8 mouse cellular contexts compared by ENCODE assay signal in the genomic region with DNA sequence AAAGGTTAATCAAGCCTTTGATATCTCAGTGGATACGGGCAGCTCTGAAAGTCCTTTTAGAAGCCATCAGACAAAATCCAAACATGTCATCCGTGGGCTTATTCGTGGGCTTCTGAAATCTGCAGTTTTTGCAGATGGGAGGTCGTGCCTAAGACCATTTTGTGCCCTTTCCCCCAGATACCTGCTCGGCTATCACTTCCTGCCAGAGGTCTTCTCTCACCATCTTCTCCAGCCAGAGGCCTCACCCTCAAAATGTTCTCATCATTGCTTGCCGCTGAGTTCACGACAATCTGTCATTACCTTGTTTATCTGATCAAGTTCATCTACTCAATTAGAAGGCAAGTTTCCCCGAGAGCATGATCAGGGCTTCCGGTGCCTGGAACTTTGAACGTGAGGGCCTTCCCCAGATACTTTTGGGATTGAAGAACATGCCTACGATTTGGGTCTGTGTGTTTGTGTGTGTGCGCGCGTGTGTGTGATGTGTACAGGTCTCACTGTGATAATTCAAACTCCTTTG. TPM values are rescaled to one million over a fixed set of nuclear protein-coding genes. Genes with fewer than 3 reads are reported as not detected.
DNase-seq lines count a peak whose midpoint lies in the region; ATAC-seq and TF ChIP-seq lines count a peak whose summit lies in the region.

Gene Lrrfip2 (plus strand): TSS at position 467 of the 517 bp plus-strand sequence.

- no peak for DNase-seq in lung, adult 2 months
- no peak for DNase-seq in lung, postnatal 36 days
- no peak for DNase-seq in adrenal gland, postnatal 36 days
- no peak for DNase-seq in gastrocnemius, postnatal 14 days
- peak; percentile 46 for DNase-seq in induced T-regulatory cell, adult 2 months (ENCODE audit: low read depth)
- DNase-seq in liver, postnatal 0 days: no peak
- no peak for DNase-seq in T-cell, adult 2 months (ENCODE audit: low spot score)
- no peak for DNase-seq in right cerebral cortex, adult 2 months (ENCODE audit: low spot score in 2 of 2)

- 34% methylated on average over 14 of the region's 14 CpGs for WGBS in lung, adult 2 months
- 28% methylated on average over 14 of the region's 14 CpGs for WGBS in liver, postnatal 0 days (ENCODE audit: insufficient replicate concordance)

- H3K36me3 ChIP-seq in liver, postnatal 0 days (replicated peaks; ENCODE audit: insufficient read depth, low read length): 0 out of 2 replicates have a peak, but pooled peaks cover 3% of the 10 kb centered on the region

- H3K9ac ChIP-seq in liver, postnatal 0 days (replicated peaks): peak within 1 kb of the TSS; percentile 85

- no peak for TF ChIP-seq EP300 in liver, postnatal 0 days (IDR thresholded peaks at IDR 0.05; ENCODE audit: low read depth)

- H3K4me1 ChIP-seq in lung, adult 2 months (ENCODE audit: control insufficient read depth, insufficient read depth, low read length): peaks cover 4% of the 10 kb centered on the region
- H3K4me1 ChIP-seq in liver, postnatal 0 days (ENCODE audit: insufficient read depth): peaks cover 13% of the 10 kb centered on the region; the same call in 1 of the 2 replicates

- H3K27ac ChIP-seq in liver, postnatal 0 days (ENCODE audit: low read depth): peak within 1 kb of the TSS; percentile 88

- H3K4me3 ChIP-seq in lung, adult 2 months (replicated peaks; ENCODE audit: extremely low read depth, low read depth, low read length): peak within 1 kb of the TSS; percentile 80
- H3K4me3 ChIP-seq in liver, postnatal 0 days (ENCODE audit: low read depth, low read length): peak within 1 kb of the TSS; percentile 93

- H3K9me3 ChIP-seq in liver, postnatal 0 days (ENCODE audit: low read length): no peaks in the 10 kb centered on the region

- intact Hi-C loops in gastrocnemius, postnatal 14 days (cut with DNase I; ENCODE audit: low total_unique reads): no loop called here

- no peak for ATAC-seq in liver, postnatal 0 days

- no peak for TF ChIP-seq POLR2A in lung, adult 2 months (IDR thresholded peaks at IDR 0.05; ENCODE audit: borderline replicate concordance, extremely low read depth, low read depth, low read length)

- no peaks in the 10 kb centered on the region for H3K27me3 ChIP-seq in liver, postnatal 0 days (ENCODE audit: insufficient read depth, low read length)

- no peak for TF ChIP-seq CTCF in lung, adult 2 months (IDR thresholded peaks at IDR 0.05; ENCODE audit: insufficient read depth, low read length)
- TF ChIP-seq CTCF in liver, postnatal 0 days (IDR thresholded peaks at IDR 0.05; ENCODE audit: low read depth): no peak

- peak within 1 kb of the TSS; percentile 96 for H3K4me2 ChIP-seq in liver, postnatal 0 days (ENCODE audit: low read depth, low read length)

RNA-seq across cellular contexts. Expression of gene Lrrfip2, which starts in this region (rescaled TPM):
- 19.8 and 22.3 TPM in 2 replicates for polyA plus RNA-seq in lung, adult 2 months (2012; rRNA removed)
- 10 to 100 TPM; 53.0 to 57.3 TPM for total RNA-seq in adrenal gland, postnatal 36 days (2021)
- total RNA-seq in gastrocnemius, postnatal 14 days (2021): 10 to 100 TPM; 60.2 to 63.7 TPM
- polyA plus RNA-seq in liver, postnatal 0 days (2015; fragmentation: Nextera tagmentation; extraction: Ambion mirVana): 18.4 and 18.5 TPM in 2 replicates
